Mouse (Mus musculus) heart, postnatal 0 days (tissue): Measurements from ENCODE around the gene Ube4b.

Source experiments
- CTCF ChIP-seq: IDR thresholded peaks from 2 replicates; pipeline ENCODE4 v1.5.1; 2016; ENCODE audit warnings: antibody characterized with exemption, control low read depth, low read depth
- EP300 ChIP-seq: IDR thresholded peaks from 2 replicates; pipeline ENCODE4 v1.6.1; 2016; ENCODE audit warnings: antibody characterized with exemption, low read depth

- TF ChIP-seq CTCF (no peak), EP300 (no peak)
These were observed 93.8 kb downstream of the Ube4b start for GRCm38 (mm10) chr4:149332726-149333125.
